In the genomic region with DNA sequence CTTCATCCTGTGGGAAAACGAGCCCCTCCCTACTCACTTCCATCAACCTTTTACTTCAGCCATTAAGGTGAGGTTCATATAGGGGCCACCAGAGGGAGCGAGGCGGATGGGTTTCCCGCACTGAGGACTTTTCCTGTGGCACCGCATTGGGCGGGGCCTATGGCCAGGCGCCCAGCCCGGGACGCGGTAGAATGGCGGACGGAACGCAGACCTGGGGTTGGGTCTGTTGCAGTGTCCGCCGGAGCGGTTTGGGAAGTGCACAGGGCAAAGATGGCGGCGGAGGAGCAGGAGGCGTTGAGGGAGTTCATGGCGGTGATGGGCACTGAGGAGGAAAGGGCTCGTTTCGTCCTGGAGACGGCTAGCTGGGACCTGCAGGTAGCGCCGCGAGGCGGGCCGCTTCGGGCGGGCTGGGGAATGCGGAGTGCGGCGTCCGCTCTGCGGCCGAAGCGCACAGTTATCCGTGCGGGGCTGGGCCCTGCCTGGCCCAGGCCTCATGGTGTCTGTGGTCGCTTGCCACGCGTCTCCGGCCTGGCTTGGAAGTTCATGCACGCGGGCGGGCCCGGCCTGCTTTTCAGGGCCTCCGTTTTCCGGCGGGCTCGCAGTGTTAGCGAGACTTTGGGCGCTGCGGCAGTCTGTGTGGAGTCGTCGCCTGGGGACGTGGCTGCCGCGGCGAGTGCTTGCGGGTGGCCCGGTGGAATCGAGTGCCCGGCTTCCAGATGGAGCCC, we compare ENCODE assay signal across 7 mouse cellular contexts.
A peak's percentile ranks its signal among the peaks of the same experiment; 100 is the strongest.
DNase-seq lines count a peak whose midpoint lies in the region; ATAC-seq lines count a peak whose summit lies in the region.
"Not testable (repeated sequence)": the region's sequence is repeated elsewhere in the genome, so short reads cannot be mapped to it uniquely, and the experiment has no call there.

No protein-coding gene starts in this region.

- WGBS in embryonic facial prominence, embryonic 14.5 days: 6% methylated on average over 52 of the region's 64 CpGs
- WGBS in limb, embryonic 11.5 days: 12% methylated on average over 56 of the region's 64 CpGs
- WGBS in midbrain, embryonic 13.5 days: 17% methylated on average over 64 of the region's 64 CpGs

- H3K36me3 ChIP-seq in embryonic facial prominence, embryonic 14.5 days (ENCODE audit: control insufficient read depth, insufficient read depth, low read length); limb, embryonic 11.5 days (ENCODE audit: control insufficient read depth, insufficient read depth, low read length); midbrain, embryonic 13.5 days: not testable (repeated sequence)

- H3K9me3 ChIP-seq in embryonic facial prominence, embryonic 14.5 days (ENCODE audit: control insufficient read depth, low read length); limb, embryonic 11.5 days (ENCODE audit: control insufficient read depth, low read length); midbrain, embryonic 13.5 days: not testable (repeated sequence)

- H3K27me3 ChIP-seq in embryonic facial prominence, embryonic 14.5 days (replicated peaks; ENCODE audit: control insufficient read depth, insufficient read depth, low read length); limb, embryonic 11.5 days (ENCODE audit: control insufficient read depth, insufficient read depth, low read length); midbrain, embryonic 13.5 days: not testable (repeated sequence)

- H3K27ac ChIP-seq in embryonic facial prominence, embryonic 14.5 days (replicated peaks; ENCODE audit: low read depth, low read length): peak overlapping the region; percentile 81
- peak overlapping the region; percentile 56; the same call in 1 of the 2 replicates for H3K27ac ChIP-seq in limb, embryonic 11.5 days (replicated peaks; ENCODE audit: low read depth, low read length)
- H3K27ac ChIP-seq in midbrain, embryonic 13.5 days: peak overlapping the region; percentile 73

- H3K4me3 ChIP-seq in embryonic facial prominence, embryonic 14.5 days (ENCODE audit: low read depth, low read length): peak overlapping the region; percentile 56
- peak overlapping the region; percentile 63 for H3K4me3 ChIP-seq in limb, embryonic 11.5 days (ENCODE audit: low read depth, low read length)
- peak overlapping the region; percentile 53 for H3K4me3 ChIP-seq in midbrain, embryonic 13.5 days (replicated peaks)

- peak overlapping the region; percentile 91 for H3K9ac ChIP-seq in embryonic facial prominence, embryonic 14.5 days (ENCODE audit: low read depth, low read length)
- peak overlapping the region; percentile 85 for H3K9ac ChIP-seq in limb, embryonic 11.5 days (ENCODE audit: low read length)
- peak overlapping the region; percentile 78 for H3K9ac ChIP-seq in midbrain, embryonic 13.5 days (replicated peaks)

- H3K4me2 ChIP-seq in embryonic facial prominence, embryonic 14.5 days (ENCODE audit: low read depth, low read length): peak overlapping the region; percentile 46
- H3K4me2 ChIP-seq in limb, embryonic 11.5 days (ENCODE audit: low read depth, severe bottlenecking): 0 out of 2 replicates have a peak overlapping the region, but pooled peaks have one; percentile 12
- peak overlapping the region; percentile 48 for H3K4me2 ChIP-seq in midbrain, embryonic 13.5 days (replicated peaks)

- peak; percentile 100 for ATAC-seq in embryonic facial prominence, embryonic 14.5 days (ENCODE audit: low read depth)
- ATAC-seq in limb, embryonic 11.5 days (ENCODE audit: insufficient number of reproducible peaks, low FRiP score, low TSS enrichment, low read depth): peak; percentile 99
- ATAC-seq in midbrain, embryonic 13.5 days: peak; percentile 100

- peak; percentile 73 for DNase-seq in adrenal gland, postnatal 25 days
- DNase-seq in embryonic facial prominence, embryonic 14.5 days (ENCODE audit: low spot score): peak; percentile 31
- peak; percentile 98 to 99 for DNase-seq in heart, adult 9 months (ENCODE audit: low spot score in 2 of 2)
- peak; percentile 97 to 98 for DNase-seq in kidney, adult 8-10 months
- peak; percentile 59 for DNase-seq in limb, embryonic 11.5 days (ENCODE audit: low spot score)
- peak; percentile 85 to 92 for DNase-seq in spleen, adult 18-20 months

- not testable (repeated sequence) for H3K4me1 ChIP-seq in embryonic facial prominence, embryonic 14.5 days (ENCODE audit: control insufficient read depth, insufficient read depth, low read length); limb, embryonic 11.5 days (ENCODE audit: control insufficient read depth, insufficient read depth, low read length); midbrain, embryonic 13.5 days (replicated peaks)

Comparison
In these comparisons a context has a peak if more than half of its experiments do, and no peak if none do; other contexts are left out.
1. Peak in every context shown above with its lines: DNase-seq, ATAC-seq, H3K4me3 ChIP-seq and H3K27ac ChIP-seq.
2. DNase-seq: peak in every context shown above with its lines; median percentile 98 in heart, adult 9 months; 98 in kidney, adult 8-10 months; 88 in spleen, adult 18-20 months; 73 in adrenal gland, postnatal 25 days; 59 in limb, embryonic 11.5 days; 31 in embryonic facial prominence, embryonic 14.5 days.